Mouse (Mus musculus): ENCODE results near the gene Hmg20a. TPM values are rescaled to one million over a fixed set of nuclear protein-coding genes. Genes with fewer than 3 reads are reported as not detected.

Gene Hmg20a
- polyA plus RNA-seq, 1 experiment from 2014 or later: 12.4 TPM

- H3K9ac ChIP-seq (ENCODE audit: low read depth, low read length): no peak overlapping the region
- H3K36me3 ChIP-seq (ENCODE audit: control insufficient read depth, insufficient read depth): 0 out of 2 replicates have a peak, but pooled peaks cover 2% of the 10 kb centered on the region
- no peak overlapping the region for H3K27ac ChIP-seq (ENCODE audit: low read length)
- H3K27me3 ChIP-seq (ENCODE audit: control insufficient read depth, insufficient read depth, low read depth, low read length): no peaks in the 10 kb centered on the region
- no peak overlapping the region for H3K4me3 ChIP-seq (ENCODE audit: low read depth, low read length)
- no peak overlapping the region for H3K4me2 ChIP-seq (ENCODE audit: low read depth, low read length)
- peaks cover 3% of the 10 kb centered on the region for H3K4me1 ChIP-seq (ENCODE audit: control insufficient read depth, low read depth, low read length)
- no peaks in the 10 kb centered on the region for H3K9me3 ChIP-seq (replicated peaks; ENCODE audit: control insufficient read depth, low read length)
- no peak for ATAC-seq (ENCODE audit: low read depth)
- 82% methylated on average over 1 of the region's 1 CpGs for WGBS (ENCODE audit: insufficient replicate concordance)
These were observed 67.0 kb downstream of the Hmg20a start for GRCm38 (mm10) chr9:56485423-56485822.

GRCm38 (mm10) chr9:56486158-56486557 lies 67.7 kb downstream of the Hmg20a start:
- H3K27me3 ChIP-seq (ENCODE audit: control insufficient read depth, insufficient read depth, low read depth, low read length): no peaks in the 10 kb centered on the region
- H3K4me2 ChIP-seq (ENCODE audit: low read depth, low read length): no peak overlapping the region
- no peak for ATAC-seq (ENCODE audit: low read depth)
- peaks cover 3% of the 10 kb centered on the region for H3K4me1 ChIP-seq (ENCODE audit: control insufficient read depth, low read depth, low read length)
- H3K36me3 ChIP-seq (ENCODE audit: control insufficient read depth, insufficient read depth): 0 out of 2 replicates have a peak, but pooled peaks cover 5% of the 10 kb centered on the region
- 62% methylated on average over 3 of the region's 3 CpGs for WGBS (ENCODE audit: insufficient replicate concordance)
- no peak overlapping the region for H3K9ac ChIP-seq (ENCODE audit: low read depth, low read length)
- H3K9me3 ChIP-seq (replicated peaks; ENCODE audit: control insufficient read depth, low read length): no peaks in the 10 kb centered on the region
- H3K4me3 ChIP-seq (ENCODE audit: low read depth, low read length): no peak overlapping the region
- no peak overlapping the region for H3K27ac ChIP-seq (ENCODE audit: low read length)

GRCm38 (mm10) chr9:56487651-56488050 lies 69.2 kb downstream of the Hmg20a start:
- no peak overlapping the region for H3K4me3 ChIP-seq (ENCODE audit: low read depth, low read length)
- no peak overlapping the region for H3K9ac ChIP-seq (ENCODE audit: low read depth, low read length)
- H3K4me2 ChIP-seq (ENCODE audit: low read depth, low read length): no peak overlapping the region
- H3K27me3 ChIP-seq (ENCODE audit: control insufficient read depth, insufficient read depth, low read depth, low read length): no peaks in the 10 kb centered on the region
- H3K36me3 ChIP-seq (ENCODE audit: control insufficient read depth, insufficient read depth): 0 out of 2 replicates have a peak, but pooled peaks cover 5% of the 10 kb centered on the region
- 40% methylated on average over 3 of the region's 3 CpGs for WGBS (ENCODE audit: insufficient replicate concordance)
- no peak for ATAC-seq (ENCODE audit: low read depth)
- H3K4me1 ChIP-seq (ENCODE audit: control insufficient read depth, low read depth, low read length): peaks cover 3% of the 10 kb centered on the region
- H3K9me3 ChIP-seq (replicated peaks; ENCODE audit: control insufficient read depth, low read length): no peaks in the 10 kb centered on the region
- no peak overlapping the region for H3K27ac ChIP-seq (ENCODE audit: low read length)

GRCm38 (mm10) chr9:56492391-56492790 lies 74.0 kb downstream of the Hmg20a start:
- H3K4me2 ChIP-seq (ENCODE audit: low read depth, low read length): no peak overlapping the region
- ATAC-seq (ENCODE audit: low read depth): no peak
- no peak overlapping the region for H3K27ac ChIP-seq (ENCODE audit: low read length)
- H3K9me3 ChIP-seq (replicated peaks; ENCODE audit: control insufficient read depth, low read length): no peaks in the 10 kb centered on the region
- no peak overlapping the region for H3K4me3 ChIP-seq (ENCODE audit: low read depth, low read length)
- H3K4me1 ChIP-seq (ENCODE audit: control insufficient read depth, low read depth, low read length): peaks cover 3% of the 10 kb centered on the region
- H3K36me3 ChIP-seq (ENCODE audit: control insufficient read depth, insufficient read depth): peaks cover 5% of the 10 kb centered on the region; the same call in 1 of the 2 replicates
- 72% methylated on average over 3 of the region's 3 CpGs for WGBS (ENCODE audit: insufficient replicate concordance)
- no peak overlapping the region for H3K9ac ChIP-seq (ENCODE audit: low read depth, low read length)
- no peaks in the 10 kb centered on the region for H3K27me3 ChIP-seq (ENCODE audit: control insufficient read depth, insufficient read depth, low read depth, low read length)

- Histone ChIP-seq H3K4me3 (ENCODE audit: low read depth, low read length) (no peak overlapping the region), H3K4me2 (ENCODE audit: low read depth, low read length) (no peak overlapping the region), H3K27ac (ENCODE audit: low read length) (no peak overlapping the region), H3K27me3 (ENCODE audit: control insufficient read depth, insufficient read depth, low read depth, low read length) (no peaks in the 10 kb centered on the region), H3K9me3 (replicated peaks; ENCODE audit: control insufficient read depth, low read length) (no peaks in the 10 kb centered on the region), H3K36me3 (ENCODE audit: control insufficient read depth, insufficient read depth) (peaks cover 5% of the 10 kb centered on the region; the same call in 1 of the 2 replicates), H3K4me1 (ENCODE audit: control insufficient read depth, low read depth, low read length) (no peaks in the 10 kb centered on the region), H3K9ac (ENCODE audit: low read depth, low read length) (no peak overlapping the region)
- ATAC-seq (ENCODE audit: low read depth): no peak
- WGBS (ENCODE audit: insufficient replicate concordance): 56% methylated on average over 1 of the region's 1 CpGs
These were observed 74.5 kb downstream of the Hmg20a start for GRCm38 (mm10) chr9:56492916-56493315.

GRCm38 (mm10) chr9:56495088-56495487 lies 76.7 kb downstream of the Hmg20a start:
- Histone ChIP-seq H3K27ac (ENCODE audit: low read length) (no peak overlapping the region), H3K4me2 (ENCODE audit: low read depth, low read length) (no peak overlapping the region), H3K9ac (ENCODE audit: low read depth, low read length) (no peak overlapping the region), H3K27me3 (ENCODE audit: control insufficient read depth, insufficient read depth, low read depth, low read length) (no peaks in the 10 kb centered on the region), H3K4me1 (ENCODE audit: control insufficient read depth, low read depth, low read length) (no peaks in the 10 kb centered on the region; the same call in 1 of the 2 replicates), H3K4me3 (ENCODE audit: low read depth, low read length) (no peak overlapping the region), H3K36me3 (ENCODE audit: control insufficient read depth, insufficient read depth) (peaks cover 5% of the 10 kb centered on the region; the same call in 1 of the 2 replicates), H3K9me3 (replicated peaks; ENCODE audit: control insufficient read depth, low read length) (no peaks in the 10 kb centered on the region)
- 76% methylated on average over 7 of the region's 7 CpGs for WGBS (ENCODE audit: insufficient replicate concordance)
- no peak for ATAC-seq (ENCODE audit: low read depth)

- Histone ChIP-seq H3K27ac (ENCODE audit: low read length) (no peak overlapping the region), H3K9me3 (replicated peaks; ENCODE audit: control insufficient read depth, low read length) (no peaks in the 10 kb centered on the region), H3K27me3 (ENCODE audit: control insufficient read depth, insufficient read depth, low read depth, low read length) (no peaks in the 10 kb centered on the region), H3K9ac (ENCODE audit: low read depth, low read length) (no peak overlapping the region), H3K36me3 (ENCODE audit: control insufficient read depth, insufficient read depth) (no peaks in the 10 kb centered on the region; the same call in 1 of the 2 replicates), H3K4me3 (ENCODE audit: low read depth, low read length) (no peak overlapping the region), H3K4me2 (ENCODE audit: low read depth, low read length) (no peak overlapping the region), H3K4me1 (ENCODE audit: control insufficient read depth, low read depth, low read length) (no peaks in the 10 kb centered on the region; the same call in 1 of the 2 replicates)
- ATAC-seq (ENCODE audit: low read depth): no peak
- WGBS (ENCODE audit: insufficient replicate concordance): 45% methylated on average over 5 of the region's 5 CpGs
These were observed 77.4 kb downstream of the Hmg20a start for GRCm38 (mm10) chr9:56495795-56496232.

- Histone ChIP-seq H3K36me3 (ENCODE audit: control insufficient read depth, insufficient read depth) (no peaks in the 10 kb centered on the region; the same call in 1 of the 2 replicates), H3K27ac (ENCODE audit: low read length) (no peak overlapping the region), H3K4me2 (ENCODE audit: low read depth, low read length) (no peak overlapping the region), H3K9ac (ENCODE audit: low read depth, low read length) (no peak overlapping the region), H3K9me3 (replicated peaks; ENCODE audit: control insufficient read depth, low read length) (no peaks in the 10 kb centered on the region), H3K4me1 (ENCODE audit: control insufficient read depth, low read depth, low read length) (no peaks in the 10 kb centered on the region; the same call in 1 of the 2 replicates), H3K27me3 (ENCODE audit: control insufficient read depth, insufficient read depth, low read depth, low read length) (no peaks in the 10 kb centered on the region), H3K4me3 (ENCODE audit: low read depth, low read length) (no peak overlapping the region)
- 74% methylated on average over 5 of the region's 5 CpGs for WGBS (ENCODE audit: insufficient replicate concordance)
- no peak for ATAC-seq (ENCODE audit: low read depth)
These were observed 78.2 kb downstream of the Hmg20a start for GRCm38 (mm10) chr9:56496567-56496966.

GRCm38 (mm10) chr9:56497181-56497864 lies 78.9 kb downstream of the Hmg20a start:
- Histone ChIP-seq H3K4me3 (ENCODE audit: low read depth, low read length) (no peak overlapping the region), H3K27me3 (ENCODE audit: control insufficient read depth, insufficient read depth, low read depth, low read length) (no peaks in the 10 kb centered on the region), H3K36me3 (ENCODE audit: control insufficient read depth, insufficient read depth) (no peaks in the 10 kb centered on the region; the same call in 1 of the 2 replicates), H3K27ac (ENCODE audit: low read length) (no peak overlapping the region), H3K4me1 (ENCODE audit: control insufficient read depth, low read depth, low read length) (no peaks in the 10 kb centered on the region; the same call in 1 of the 2 replicates), H3K9ac (ENCODE audit: low read depth, low read length) (no peak overlapping the region), H3K9me3 (replicated peaks; ENCODE audit: control insufficient read depth, low read length) (no peaks in the 10 kb centered on the region), H3K4me2 (ENCODE audit: low read depth, low read length) (no peak overlapping the region)
- ATAC-seq (ENCODE audit: low read depth): no peak
- 67% methylated on average over 5 of the region's 5 CpGs for WGBS (ENCODE audit: insufficient replicate concordance)

Measured in liver, embryonic 16.5 days (tissue).